Mouse (Mus musculus): ENCODE measurements around the gene Gpld1.
"Not testable (repeated sequence)": the region's sequence is repeated elsewhere in the genome, so short reads cannot be mapped to it uniquely, and the experiment has no call there.

The Gpld1 gene

DNA sequence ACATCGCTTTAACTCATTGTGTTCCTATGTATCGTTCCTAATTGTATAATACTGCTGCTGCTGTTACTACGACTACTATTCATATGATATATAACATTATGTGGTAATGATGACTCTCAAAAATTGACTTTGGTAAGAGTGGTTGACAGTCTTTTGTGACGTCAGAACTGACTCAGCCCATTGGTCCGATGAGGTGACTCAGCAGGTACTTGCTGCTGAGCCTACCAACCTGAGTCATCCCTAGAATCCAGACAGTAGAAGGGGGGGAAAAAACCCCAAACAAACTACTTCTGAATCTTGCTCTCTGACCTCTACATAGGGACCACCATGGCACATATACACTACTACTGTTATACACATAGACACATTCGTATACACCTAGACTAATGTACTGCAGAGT lies 5.9 kb downstream of the Gpld1 start:
- no peak for DNase-seq

DNA sequence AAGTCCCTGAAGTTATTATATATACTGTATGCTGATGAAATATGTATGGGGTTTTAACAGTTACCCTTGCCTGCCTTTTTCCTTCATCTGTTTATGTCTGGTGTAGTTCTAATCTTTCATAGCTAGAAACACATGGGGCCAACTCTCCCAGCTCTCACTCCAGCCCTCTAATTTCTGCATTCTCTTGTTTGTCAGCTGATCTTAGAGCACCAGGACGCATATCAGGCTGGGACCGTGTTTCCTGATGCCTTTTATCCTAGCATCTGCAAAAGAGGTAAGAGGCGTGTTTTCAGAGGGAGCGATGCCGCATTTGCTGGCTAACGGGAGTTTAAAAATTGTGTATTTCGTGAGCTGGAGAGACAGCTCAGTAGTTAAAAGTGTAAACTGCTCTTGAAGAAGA lies 9.7 kb downstream of the Gpld1 start:
- no peak for DNase-seq

DNA sequence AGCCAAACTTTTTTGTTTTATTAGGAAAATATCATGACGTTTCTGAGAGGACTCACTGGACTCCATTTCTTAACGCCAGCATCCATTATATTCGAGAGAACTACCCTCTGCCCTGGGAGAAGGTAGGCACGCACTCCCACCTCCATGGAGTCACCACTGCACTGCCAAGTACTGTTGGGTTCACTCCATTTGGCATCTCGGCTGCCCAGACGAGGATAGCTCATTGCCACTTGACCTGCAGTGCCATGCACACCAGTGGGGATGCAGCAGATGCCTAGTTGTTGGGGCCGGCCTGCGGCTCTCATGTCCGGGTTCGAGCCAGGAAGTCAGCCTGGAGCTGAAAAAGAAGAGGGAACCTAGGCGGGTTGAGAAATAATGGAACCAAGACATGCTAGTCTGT lies 12.1 kb downstream of the Gpld1 start:
- DNase-seq: no peak

DNA sequence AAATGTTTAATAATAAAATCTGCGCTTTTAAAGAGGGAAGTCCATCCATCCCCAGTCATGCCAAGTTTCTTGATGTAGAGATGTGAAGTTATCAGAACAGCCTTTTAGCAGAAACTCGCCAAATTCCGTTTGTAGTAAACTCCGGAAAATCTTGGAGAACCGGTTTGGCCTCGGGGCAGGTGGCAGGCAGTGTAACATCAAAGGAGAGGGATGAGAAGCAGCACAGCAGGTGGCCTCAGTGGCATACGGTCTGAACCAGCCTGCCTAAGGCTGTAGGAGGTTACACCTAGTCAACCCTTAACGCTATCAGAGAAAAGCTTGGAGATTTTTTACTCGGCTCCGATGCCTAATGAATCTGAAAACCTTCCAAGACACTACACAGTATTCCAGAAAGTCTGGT lies 12.5 kb downstream of the Gpld1 start:
- no peak for DNase-seq

DNA sequence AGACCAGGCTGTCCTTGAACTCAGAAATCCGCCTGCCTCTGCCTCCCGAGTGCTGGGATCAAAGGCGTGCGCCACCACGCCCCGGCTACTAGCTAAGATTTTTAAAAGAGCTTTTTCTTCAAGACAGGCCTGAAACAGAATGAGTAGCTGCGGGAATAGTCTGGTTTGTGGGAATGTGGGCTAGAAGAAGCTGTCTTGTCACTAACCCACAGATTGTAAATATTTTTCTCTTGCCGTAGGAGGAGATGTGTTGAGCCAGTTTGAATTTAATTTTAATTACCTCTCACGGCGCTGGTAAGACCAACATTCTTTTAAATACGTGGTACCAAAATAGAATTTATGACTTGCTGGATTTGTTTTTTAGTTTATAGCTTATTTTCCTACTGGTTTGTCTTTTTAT lies 15.7 kb downstream of the Gpld1 start:
- no peak for DNase-seq

DNA sequence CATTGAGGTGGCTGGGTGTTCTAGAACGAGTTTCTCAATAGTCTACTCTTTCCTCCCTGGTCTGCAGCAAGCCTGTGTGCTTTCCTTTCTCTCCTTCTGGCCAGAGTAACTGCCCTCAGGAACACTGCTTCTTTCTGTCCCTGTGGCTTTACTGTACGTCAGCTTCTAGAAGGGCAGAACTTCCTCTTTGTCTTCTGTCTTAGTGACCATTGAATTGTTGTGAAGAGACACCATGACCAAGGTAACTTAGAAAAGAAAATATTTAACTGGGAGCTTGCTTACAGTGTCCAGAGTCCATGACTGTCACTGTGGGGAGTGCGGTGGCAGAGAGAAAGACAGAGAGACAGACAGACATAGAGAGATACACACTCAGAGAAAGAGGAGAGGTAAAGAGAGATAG lies 17.1 kb downstream of the Gpld1 start:
- no peak for DNase-seq

DNA sequence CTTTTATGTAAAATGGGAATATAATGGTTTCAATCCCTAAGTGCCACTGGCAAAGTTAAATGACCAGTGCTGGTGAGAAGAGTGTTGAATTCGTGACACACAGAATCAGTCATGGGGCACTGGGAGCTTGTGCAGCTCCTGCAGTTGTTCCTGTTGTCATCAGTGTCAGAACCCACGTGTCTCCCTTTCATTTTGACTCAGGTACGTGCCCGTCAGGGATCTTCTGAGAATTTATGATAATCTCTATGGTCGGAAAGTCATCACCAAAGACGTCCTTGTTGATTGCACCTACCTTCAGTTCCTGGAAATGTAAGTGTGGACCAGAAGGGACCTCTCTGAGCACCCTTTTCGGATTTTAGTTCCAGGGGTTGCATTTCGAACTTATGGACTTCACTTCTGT lies 19.2 kb downstream of the Gpld1 start:
- no peak for DNase-seq

DNA sequence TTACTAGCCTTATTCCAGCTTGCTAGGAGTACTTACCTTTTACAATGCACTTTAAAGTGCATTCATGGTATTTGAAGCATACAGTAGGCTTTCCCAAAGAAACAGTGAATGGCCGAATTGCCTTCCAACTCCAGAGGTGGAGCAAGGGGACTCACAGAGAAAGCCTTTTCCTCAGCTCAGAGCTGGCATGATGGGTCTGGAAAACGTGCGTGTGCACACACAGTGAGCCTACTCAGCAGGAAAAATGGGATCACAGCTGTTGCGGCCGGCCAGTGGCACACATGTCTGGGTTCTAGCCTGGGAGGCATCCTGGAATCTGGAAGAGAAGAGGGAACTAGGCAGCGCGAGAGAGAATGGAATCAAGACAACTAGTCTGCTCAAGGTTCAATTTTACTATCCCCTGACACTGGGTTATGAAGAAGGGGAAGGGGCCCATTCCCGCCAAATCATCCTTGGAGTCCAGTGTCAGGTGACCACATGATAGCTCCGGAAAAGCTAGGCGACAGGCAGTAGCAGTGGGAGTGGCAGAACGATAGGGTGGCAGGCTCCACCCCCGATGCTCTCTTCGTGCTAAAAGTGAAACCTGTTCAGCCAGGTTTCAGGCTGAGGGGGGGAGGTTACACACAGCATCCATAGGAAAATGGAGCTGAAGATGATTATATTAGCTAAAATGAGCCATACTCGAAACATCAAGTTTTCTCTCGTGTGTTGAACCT lies 22.3 kb downstream of the Gpld1 start:
- DNase-seq: no peak

DNA sequence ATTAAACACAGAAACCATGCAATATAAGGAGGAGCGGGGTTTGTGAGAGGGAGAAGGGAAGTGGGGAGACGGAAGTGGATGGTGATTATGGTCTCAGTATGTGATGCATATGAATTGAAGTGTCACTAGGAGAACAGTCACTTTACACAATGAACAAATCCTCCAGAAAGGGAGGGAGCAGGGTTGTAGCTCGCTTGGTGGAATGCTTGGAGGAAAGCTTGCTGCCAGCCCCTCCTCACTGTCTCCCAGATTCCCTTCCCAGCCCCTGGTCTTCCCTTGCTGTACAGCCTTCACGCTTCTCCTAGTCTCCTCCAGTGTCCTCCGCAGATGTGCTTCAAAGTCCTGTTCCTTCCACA lies 22.9 kb downstream of the Gpld1 start:
- DNase-seq: no peak

DNA sequence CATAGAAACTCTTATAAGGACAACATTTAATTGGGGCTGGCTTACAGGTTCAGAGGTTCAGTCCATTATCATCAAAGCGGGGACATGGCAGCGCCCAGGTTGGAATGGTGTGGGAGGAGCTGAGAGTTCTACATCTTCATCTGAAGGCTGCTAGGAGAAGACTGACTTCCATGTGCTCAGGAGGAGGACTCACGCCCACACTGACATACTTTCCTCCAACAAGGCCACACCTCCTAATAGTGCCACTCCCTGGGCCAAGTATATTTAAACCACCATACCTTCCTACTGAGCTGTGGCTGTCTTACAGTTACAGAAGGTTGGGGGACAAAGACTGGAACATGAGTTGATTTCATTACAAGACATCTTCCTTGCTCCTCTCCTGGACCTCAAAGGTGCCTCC lies 28.8 kb downstream of the Gpld1 start:
- not testable (repeated sequence) for DNase-seq

DNA sequence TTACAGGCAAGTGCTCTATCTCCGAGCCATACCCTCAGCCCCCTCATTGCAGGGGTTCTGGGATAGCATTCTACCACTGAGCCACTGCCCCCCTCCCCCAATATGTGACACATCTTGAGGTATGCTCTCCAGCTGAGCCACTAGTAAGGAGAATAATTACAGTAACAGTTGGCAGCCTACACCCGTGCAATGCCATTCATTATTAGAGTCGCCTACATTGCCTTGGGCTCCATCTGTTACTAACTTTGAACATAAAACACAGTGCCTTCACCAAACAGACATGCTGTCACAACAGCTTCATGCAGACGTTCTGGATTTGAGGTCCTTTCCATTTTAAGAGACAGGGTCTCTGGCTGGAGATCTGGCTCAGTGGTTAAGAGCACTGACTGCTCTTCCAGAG lies 33.4 kb downstream of the Gpld1 start:
- DNase-seq: no peak

DNA sequence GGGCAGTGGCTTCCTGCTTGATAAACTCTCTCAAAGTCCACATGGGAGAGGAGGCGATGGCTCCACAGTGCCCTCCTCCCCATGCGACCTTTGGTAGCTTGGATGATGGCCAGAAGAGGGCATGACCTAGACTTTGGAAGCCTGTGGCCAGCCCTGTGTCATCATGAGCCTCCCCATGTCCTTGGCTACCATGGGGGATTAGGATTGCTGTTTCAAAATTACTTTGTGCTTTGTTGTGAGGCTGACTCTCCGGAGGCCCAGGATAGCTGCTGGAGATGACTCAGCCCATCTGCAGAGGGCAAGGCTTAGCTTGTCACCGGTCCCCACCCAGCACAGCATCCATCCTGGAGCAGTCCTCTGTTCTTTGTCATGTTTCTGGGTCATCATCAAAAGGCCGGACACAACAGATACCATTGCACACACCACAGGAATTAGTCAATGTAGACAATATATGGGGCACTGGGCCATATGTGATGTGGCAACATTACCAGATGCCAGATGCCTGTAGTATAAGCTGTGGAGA lies 34.9 kb downstream of the Gpld1 start:
- peak; percentile 78 to 89 for DNase-seq

DNA sequence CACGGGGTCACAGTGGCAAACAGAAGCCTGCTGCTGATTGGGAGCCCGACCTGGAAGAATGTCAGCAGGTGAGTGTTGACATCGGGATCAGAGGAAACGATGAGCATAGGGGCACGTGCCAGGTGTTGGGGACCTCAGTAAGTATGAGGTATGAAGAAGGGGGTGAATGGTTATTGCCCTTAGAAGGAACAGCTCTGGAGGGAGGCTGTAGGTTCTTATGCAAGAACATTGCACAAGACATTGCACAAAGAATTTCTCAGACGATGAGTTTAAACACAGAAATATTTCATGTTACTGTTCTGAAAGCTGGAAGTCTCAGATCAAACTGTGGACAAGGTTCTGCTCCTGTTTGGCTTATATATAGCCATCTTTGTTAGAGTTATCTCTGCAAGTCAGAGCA lies 38.1 kb downstream of the Gpld1 start:
- DNase-seq: no peak

DNA sequence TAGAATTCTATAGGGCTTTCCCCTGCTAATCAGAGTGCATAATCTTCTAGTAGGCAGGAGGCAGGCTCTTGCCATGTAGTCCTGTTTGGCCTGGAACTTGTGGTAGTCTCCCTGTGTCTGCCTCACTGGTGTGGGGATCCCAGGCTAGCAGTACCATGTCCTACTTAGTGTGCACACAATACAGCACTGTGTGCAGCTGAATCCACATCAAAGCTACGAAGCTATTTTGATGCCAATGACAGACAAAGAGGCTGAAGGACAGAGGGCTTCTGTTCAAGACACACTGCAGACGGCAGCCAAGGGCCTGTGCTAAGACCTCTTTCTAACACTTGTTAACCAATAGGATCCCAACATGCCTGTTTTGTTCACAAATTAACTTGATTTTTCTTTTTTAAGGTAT lies 42.5 kb downstream of the Gpld1 start:
- no peak for DNase-seq

DNA sequence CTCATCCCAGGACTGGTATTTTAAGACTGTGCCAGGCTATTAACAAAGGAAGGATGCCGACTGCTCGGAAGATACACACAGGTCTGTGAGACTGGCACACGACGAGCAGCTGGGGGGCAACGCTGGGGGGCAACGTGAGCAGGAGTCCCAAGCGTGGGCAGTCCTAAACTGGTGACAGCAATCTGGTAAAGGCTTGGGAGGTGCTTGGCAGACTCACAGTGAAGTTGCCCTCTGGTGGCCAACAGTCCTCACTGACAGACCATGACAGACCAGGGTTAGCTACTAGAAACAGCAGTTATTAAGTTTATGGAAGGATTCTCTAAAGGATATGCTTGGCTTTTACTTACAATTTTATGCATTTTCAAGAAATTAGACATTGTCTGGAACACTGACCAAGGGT lies 45.4 kb downstream of the Gpld1 start:
- peak; percentile 76 to 79 for DNase-seq

DNA sequence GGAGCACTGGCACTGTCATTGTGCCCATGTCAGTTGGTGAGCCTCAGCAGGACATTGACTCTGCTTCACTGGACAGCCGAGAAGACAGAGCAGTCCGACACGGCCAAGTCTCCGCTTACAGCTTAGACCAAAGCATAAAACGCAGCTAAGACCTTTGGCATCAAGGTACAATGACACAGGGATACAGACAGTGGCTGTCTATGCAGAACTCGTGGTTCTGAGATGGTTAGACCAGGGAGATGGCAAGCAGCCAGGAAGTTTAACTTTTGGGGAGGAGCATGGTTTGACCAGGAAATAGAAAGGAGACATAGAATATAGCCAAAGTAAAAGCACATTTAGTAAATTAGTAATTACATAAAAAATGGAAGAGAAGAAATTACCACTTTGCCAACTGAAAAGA lies 46.1 kb downstream of the Gpld1 start:
- peak; percentile 47 to 56 for DNase-seq

DNA sequence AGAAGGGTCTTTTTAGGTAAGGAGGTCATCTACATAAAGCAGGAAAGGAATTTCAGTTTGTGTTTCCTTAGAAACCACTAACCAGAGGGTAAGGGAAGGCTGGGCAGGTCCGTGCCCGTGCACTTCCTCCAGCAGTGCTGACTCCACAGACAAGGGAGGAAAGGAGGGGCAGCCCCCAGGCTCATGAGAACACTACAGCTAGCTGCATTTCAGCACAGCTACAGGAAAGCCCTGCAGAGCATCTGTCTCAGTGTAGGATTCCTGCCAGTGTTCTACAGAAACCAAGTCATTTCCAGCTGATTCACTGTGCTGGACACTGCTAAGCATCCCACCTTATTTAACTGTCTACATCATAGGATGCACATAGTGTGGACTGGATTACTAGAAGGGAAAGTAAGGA lies 50.2 kb downstream of the Gpld1 start:
- no peak for DNase-seq

DNA sequence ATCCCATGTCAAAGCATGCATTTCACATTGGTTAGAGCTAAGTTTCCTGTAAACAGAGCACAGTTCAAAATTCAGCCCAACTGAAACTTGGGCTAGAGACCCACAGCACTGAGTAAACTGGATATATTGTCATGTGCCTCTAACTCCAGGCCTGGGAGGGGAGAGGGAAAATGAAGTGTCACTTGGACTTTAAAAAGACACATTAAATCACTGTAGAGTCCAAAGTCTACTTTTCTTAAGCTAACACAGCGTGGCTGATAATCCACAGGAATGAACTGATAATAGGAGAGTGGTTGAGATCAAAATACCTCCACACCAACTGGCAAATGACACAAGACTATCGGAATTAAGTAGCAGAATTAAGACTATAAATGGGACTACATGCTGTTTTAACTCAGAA lies 56.6 kb downstream of the Gpld1 start:
- no peak for DNase-seq

DNA sequence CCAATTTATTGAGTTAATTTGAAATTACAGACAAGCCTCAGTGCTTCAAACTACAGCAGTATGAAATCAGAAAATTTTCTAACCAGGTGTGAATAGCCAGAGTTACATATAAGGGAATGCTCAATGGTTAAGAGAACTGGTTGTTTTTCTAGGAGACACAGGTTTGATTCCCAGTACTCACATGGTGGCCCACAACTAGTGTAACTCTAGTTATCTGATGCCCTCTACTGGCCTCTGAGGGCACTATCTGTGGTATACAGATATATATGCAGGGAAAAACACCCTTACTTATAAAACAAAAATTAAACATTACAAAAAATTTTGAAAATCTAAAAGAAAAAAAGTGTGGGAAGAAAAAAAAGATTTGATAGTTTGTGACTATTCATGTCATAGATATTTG lies 60.0 kb downstream of the Gpld1 start:
- peak in 1 of 2 experiments; percentile 23 for DNase-seq

DNA sequence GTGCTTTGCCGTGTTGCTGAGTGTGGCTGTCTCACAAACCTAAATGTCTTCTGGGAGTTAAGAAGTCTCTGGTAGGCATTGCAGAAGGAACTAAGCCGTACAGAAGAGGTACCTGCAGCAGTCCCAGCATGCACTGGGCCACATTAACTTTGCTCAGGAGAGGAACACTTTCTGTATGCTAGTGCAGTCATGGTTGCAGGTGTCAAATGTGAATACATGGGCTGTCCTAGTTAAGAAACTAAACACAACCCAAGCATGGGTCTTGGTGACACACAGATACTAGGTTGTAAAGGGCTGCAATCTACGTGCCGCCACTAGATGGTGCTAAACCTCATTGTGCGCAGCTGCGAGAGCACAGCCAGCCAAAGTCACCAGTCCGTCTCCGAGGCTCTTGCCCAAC lies 64.2 kb downstream of the Gpld1 start:
- DNase-seq: peak in 1 of 2 experiments; percentile 78

DNA sequence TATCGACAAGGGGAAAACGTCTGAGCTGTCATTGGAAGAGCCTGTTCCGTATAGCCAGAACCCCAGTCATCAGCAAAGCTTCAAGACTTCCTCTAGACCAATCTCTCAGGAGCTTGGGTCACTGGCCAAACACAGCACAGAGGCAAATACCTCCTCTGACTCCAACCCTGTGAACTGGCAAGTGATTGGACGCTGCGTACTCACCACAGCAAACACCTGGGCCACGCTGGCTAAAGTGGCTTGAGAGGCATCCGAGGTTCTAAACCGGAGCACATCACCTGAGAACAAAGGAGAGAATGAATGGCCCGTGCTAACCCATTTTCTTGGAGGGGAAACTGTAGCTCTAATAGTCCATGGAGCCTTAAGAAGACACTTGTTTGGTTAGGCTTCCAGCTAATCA lies 75.4 kb downstream of the Gpld1 start:
- peak in 1 of 2 experiments; percentile 1 for DNase-seq

DNA sequence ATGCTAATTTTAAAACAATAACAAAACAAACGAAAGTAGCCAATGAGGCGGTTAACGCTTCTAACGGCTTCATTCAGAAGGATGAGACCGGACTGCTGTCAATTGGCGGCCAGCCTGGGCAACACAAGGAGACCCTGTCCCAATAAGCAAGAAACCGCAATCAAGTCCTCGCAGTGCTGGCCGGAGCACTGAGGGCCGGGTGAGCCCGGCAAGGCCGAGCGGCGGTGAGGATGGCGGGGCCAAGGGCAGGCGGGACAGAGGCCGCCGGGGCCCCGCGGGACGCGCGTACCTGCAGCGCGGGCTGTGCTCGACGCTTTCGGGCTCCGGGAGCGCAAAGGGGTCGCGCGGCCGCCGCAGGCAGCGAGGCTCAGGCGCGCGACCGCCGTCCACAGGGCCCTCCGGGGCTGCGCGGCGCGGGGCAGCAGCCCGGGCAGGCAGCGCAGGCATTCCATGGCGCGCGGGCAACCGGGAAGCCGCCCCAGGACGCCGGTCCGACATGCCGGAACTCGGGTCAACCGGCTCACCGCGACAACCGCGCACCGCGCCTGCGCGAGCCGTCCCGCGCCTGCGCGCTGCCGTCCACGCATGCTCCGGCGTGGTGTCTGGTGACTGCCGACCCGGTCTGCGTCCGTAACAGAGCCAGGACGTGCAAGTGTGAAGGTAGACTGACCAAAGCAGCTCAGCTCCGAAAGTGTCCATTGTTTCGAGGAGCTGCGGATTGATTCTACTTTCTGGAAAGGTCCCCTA lies 77.0 kb downstream of the Gpld1 start, which contains the start of gene Mrs2:
Gene Mrs2, minus strand, starts transcription at position 587 of the 747 bp plus-strand sequence.
- peak; percentile 86 to 95 for DNase-seq

DNA sequence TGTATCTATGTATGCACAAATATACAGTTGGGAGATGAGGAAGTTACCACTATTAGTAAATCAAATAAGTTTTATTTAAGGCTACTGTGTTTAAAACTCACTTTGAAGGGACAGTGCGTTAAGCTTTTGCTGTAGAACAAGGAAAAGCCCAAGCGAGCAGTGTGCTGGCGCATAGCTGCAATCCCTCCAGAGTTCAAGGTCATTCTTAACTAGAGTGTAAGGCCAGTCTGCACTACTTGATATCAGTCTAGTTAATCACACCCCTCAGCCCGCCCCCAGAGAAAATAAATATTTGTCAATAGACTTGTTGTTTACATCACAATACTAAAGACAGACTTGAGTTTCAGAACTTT lies 77.6 kb downstream of the Gpld1 start:
- peak in 1 of 2 experiments; percentile 5 for DNase-seq

DNA sequence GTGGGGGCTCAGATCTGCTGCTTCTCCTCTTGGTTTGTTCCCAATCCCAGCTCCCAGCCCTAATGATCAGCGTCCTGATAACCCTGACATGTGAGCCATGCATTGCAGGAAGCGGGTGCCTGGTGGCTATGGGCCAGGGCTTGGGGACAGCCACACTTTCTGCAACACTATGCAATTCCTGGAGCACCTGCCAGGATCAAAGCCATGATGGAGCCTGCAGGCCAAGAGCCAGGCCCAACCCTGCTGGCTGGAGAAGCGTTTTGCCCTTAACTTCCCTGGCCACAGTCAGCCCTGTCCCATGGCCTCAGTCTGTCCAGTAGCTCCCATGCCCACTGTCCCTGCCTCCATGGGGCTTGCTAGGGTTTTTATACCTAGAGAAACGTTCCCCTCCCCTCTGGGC lies 79.4 kb downstream of the Gpld1 start:
- peak in 1 of 2 experiments; percentile 0 for DNase-seq

DNA sequence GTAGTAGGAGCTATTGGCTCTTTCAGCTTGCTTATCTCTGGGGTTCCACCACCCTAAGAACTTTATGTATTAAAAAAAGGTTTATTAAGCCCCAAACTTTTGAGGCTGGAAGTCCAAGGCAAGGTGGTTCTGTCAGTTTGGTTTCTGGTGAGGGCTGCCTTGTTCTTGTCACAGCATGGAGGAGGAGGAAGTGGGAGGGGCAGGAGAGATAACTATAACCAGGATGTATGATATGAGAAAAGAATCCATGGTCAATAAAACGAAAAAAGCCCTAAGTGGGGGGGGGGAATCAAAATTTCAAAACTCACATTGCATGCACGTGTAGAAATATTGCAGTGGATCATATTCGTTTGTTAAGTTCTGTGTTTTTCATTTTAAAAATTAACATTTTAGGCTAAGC lies 80.2 kb downstream of the Gpld1 start:
- no peak for DNase-seq
